Mouse (Mus musculus) retina, adult 2 months (tissue): Measurements from ENCODE around the gene Ldb2.
A peak's percentile ranks its signal among the peaks of the same experiment; 100 is the strongest.

ENCODE experiments used
- DNase-seq: peaks from one replicate; pipeline ENCODE4 v3.0.0-alpha.2; 2012; ENCODE audit warnings: low read depth, low spot score

Ldb2 gene

DNA sequence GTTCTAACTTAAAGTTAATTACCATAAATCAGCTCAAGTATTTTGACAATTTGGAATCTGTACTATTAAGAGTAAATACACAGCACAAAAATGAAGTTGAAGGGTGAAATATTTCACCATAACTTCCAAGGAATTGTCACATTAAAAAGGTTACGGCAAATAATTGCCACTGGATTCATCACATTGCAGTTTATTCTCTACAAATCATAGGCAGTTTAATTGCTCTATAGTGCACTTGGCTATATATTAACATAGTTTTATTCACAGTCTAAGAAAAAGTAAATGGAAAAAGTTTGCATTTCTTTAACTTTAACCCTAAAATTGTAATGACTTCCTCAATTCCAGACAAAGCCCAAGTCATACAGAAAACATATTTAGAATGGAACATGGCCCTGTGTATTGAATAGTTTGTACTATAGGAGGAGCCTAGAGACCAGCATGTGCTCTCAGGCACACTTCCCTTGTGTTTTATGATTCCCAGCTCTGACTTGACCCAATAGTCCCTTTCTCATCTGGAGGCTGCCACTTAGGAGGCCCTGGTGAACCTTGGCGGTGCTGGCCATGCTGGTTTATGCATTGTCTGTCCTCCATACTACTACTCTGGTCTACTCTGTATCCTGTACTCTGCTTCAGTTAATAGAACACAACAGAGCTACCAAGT is 255.9 kb downstream of the Ldb2 start:
- no peak for DNase-seq

DNA sequence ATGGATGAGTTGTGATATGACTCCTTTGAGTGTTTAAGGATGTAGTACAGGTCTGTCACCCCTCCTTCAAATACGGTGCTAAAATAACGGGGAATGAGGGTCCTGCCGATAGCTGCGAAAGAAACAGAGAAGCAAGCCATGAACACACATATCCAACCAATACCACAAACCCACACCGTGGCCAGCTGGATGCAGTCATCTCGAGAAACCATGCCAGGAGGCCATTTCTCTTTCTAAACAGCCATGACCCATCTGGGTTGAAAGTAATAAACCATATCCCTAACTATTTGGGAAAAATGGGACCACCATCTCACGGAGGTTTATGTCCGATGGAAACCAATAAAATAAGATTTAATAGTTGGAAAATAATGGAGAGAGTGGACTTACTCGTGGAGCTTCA is 257.7 kb downstream of the Ldb2 start:
- DNase-seq, result no peak

GRCm38 (mm10) chr5:44538687-44539086 is 260.8 kb downstream of the Ldb2 start:
- DNase-seq, result no peak

DNA sequence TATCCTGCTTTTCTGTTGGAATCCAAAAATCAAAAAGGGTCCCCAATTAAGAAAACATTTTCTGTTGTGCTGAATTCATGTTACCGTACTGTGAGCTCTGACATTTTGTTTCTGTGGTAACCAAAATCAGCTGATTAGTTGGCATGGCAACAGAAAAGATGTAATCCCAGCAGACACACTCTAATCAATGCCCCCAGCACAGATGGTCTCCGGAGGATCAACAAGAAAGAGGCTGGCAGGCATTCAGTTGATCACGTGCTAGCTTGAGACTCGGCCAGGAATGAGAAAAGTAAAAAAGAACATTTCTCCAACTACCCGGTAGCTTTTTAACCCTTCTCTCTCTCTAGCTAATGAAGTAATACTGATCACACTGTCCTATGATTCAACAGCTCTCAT is 261.5 kb downstream of the Ldb2 start:
- DNase-seq, result peak; percentile 64

DNA sequence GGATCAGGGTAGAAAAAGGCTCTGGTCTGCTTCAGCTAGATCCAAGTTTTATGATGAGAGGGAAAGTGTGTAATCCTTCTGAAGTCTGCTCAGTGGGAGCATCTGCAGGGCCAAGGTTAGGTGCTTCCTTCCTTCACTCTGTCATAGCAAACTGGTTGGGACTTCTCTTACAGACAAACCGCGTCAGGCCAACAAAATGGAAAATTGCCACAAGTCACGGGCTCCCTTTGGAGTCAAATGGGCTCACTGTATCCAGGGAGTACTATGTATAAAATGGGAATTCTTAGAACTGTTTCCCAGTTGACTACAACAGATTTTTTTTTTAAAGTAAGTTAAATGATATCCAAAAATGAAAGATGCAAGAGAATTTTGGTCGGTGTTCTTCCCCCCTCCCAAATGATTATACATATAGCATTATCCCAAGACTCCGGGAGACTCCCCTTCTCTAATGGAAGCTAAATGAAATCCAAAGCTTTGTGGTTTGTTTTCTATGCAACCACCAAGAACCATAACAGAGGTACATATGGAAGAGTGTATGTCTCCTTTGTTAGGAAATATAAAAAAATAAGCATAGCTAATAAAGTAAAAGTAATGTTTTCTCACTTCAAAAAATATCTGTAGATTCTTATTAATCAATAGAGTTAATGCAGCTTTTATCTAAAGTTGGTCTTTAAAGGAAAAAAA is 262.0 kb downstream of the Ldb2 start:
- no peak for DNase-seq

GRCm38 (mm10) chr5:44529466-44529865 is 270.0 kb downstream of the Ldb2 start:
- no peak for DNase-seq

DNA sequence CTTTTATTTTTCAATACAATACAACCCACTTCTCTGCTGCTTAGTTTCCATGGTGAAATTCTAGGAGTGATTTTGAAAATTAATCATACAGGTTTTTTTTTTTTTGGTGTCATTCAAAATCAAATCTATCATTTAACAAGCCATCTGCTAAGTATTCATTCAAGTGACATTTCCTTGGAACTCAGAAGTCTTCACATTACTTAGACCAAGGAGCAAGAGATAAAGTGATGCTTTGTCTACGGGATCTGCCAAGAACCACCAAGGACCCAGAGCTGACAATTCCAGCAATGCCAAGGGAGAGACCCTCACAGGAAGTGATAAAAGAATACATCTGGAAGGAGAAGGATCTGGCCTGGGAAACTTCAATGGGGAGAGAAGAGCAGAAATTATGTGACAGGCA is 270.5 kb downstream of the Ldb2 start:
- no peak for DNase-seq

GRCm38 (mm10) chr5:44505221-44505620 is 294.3 kb downstream of the Ldb2 start:
- DNase-seq, result no peak

DNA sequence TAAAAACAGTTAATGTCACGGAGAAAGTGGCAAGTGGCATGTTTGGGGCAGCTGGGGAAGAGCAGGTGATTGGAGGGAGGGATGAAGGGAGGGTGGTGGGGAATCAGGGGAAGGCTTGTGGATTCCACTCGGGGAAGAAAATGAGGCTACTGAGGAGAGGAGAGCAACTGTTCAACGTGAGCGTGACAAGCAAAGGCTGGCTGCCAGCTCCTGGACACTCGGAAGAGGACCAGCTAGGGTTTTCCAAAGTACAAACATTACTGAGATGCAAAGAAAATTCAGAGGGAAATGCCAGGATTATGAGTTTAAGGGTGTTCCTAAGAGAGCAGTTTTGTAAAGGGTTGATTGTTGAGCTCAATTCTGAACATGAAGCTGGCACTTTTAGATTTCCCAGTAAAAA is 294.7 kb downstream of the Ldb2 start:
- no peak for DNase-seq

DNA sequence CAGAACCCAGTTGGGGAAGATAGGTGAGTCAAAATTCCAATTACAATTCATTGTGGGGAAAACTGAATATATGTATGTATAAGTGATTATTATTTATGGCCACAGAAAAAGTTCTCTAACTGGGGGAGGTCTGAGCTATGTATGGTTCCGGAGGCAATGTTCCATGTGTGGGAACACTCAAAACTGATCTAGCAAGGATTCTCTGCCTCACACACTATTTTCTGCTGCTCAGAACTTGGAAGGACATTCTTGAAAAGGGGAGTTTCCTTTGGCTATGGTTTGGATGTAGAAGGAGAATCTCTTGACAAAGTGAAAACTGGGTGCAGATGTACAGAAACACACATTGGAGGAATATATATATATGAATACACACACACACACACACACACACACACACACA is 301.3 kb downstream of the Ldb2 start:
- no peak for DNase-seq

DNA sequence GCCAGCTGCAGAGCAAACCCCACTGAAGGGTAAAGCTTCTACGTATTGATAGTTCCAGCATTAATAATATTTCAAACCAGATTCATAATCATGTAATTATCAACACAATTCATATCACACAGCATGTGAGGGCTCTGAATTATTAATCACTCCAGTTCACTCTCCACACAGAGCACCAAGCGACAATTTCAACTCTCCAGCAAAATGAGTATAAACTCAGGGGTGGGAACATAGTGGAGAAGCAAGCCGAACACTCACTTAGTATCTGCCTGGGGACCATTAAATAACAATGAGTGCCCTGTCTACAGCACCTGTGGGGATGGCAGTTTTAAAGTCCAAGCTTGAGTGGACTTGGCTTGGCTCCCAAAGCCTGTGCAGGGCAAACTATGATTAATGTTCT is 302.6 kb downstream of the Ldb2 start:
- no peak for DNase-seq

GRCm38 (mm10) chr5:44495092-44495491 is 304.4 kb downstream of the Ldb2 start:
- no peak for DNase-seq

- DNase-seq, result no peak
These were observed 305.3 kb downstream of the Ldb2 start for GRCm38 (mm10) chr5:44494133-44494532.

GRCm38 (mm10) chr5:44491526-44491925 is 308.0 kb downstream of the Ldb2 start:
- DNase-seq, result no peak

DNA sequence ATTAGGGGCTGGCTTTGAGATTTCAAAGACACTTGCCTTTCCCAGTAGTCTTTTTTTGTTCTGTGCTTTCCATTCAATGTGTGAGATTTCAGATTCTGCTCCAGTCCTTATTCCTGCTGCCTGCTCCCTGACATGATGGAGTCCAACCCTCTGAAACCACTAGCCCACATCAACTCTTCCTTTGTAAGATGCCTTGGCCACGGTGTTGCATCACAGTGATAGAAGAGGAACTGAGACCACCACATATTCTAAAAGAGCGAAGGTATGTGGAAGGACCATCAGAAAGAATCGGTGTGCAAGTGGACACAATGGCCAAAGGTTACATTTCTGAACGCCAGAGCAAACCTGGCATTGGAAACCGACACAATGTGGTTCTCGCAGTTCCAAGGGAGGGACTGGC is 309.0 kb downstream of the Ldb2 start:
- DNase-seq, result no peak

GRCm38 (mm10) chr5:44483426-44484106 is 315.9 kb downstream of the Ldb2 start:
- peak; percentile 9 for DNase-seq

GRCm38 (mm10) chr5:44481406-44481805 is 318.1 kb downstream of the Ldb2 start:
- no peak for DNase-seq

DNA sequence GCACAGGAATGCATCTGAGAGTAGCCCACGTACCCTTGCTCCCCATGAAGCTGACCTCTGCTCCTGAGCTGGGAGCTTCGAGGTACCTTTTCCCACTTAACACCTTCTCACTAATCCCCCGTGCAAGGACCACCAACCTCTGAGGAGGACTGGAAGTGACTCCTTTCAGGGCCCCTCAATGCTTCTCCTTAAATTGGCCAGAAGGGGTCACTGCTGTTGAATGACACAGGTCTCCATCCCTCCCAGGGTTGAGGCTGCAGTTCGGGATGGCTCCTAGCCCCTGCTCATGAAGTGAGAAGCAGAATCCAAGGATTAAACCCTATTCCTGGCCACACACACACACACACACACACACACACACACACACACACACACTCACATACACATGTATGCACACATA is 323.1 kb downstream of the Ldb2 start:
- DNase-seq, result no peak

GRCm38 (mm10) chr5:44475543-44475942 is 323.9 kb downstream of the Ldb2 start:
- no peak for DNase-seq

- DNase-seq, result no peak
These were observed 325.4 kb downstream of the Ldb2 start for GRCm38 (mm10) chr5:44473857-44474762.

DNA sequence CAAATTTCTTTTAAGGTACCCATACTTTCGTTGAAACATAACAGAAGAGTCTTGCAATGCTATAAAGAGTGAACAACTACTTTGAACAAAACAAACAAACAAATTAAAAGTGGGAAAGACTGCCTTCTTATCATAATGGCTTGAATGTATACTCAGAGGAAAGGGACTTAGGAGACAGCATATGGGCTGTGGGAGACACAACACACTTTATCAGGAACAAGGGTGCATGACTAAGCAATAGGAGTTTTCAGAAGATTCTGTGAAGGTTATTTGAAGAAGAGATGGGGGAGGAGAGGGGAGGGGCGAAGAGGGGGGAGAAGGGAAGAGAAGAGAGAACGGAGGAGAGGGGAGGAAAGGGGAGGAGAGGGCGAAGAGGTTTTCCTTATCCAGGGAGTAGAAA is 334.2 kb downstream of the Ldb2 start:
- DNase-seq, result no peak
